Mouse (Mus musculus) left cerebral cortex, adult 18-20 months (tissue): ENCODE measurements at regions not wholly inside any gene's neighbourhood (a gene's known extent, or its start where the extent isn't known, plus 50 kb on each side); places are given as distances from the start of the nearest gene placed in this dataset.

Experiments used
- DNase-seq, 2 experiments: peaks; one replicate each; pipeline ENCODE4 v3.0.0; 2021 to 2022; ENCODE audit warnings: low spot score in 2 of 2, mixed read lengths in 1 of 2

DNA sequence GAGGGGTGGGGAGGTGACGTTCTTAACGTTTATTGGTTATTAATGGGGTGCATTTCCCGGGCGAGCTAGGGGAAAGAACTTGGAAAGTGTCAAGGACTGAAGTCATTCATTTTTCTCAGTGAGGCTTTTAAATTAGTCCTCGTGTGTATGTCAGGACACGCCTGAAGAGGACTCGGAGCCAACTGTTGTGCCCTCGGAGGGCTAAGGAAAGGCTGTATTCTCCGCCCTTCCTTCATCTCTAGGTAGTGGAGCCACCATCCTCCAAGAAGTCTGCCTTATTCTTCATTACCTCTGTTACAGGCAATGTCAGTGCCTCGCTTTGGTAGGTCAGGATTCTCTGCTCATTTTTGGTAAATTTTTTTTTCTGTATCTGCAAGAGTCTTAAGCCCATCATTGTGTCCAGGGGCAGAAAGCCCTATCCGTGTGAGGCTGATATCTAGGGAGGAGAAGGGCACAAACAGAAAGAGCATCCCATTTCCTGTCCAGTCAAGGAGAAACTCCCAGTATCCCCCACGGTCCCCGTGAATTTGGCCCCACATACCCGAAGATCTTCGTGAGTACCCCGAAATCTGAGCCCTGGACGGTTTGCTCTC, 84.2 kb upstream of the Calm2 start:
- peak; percentile 12 to 17 for DNase-seq

DNA sequence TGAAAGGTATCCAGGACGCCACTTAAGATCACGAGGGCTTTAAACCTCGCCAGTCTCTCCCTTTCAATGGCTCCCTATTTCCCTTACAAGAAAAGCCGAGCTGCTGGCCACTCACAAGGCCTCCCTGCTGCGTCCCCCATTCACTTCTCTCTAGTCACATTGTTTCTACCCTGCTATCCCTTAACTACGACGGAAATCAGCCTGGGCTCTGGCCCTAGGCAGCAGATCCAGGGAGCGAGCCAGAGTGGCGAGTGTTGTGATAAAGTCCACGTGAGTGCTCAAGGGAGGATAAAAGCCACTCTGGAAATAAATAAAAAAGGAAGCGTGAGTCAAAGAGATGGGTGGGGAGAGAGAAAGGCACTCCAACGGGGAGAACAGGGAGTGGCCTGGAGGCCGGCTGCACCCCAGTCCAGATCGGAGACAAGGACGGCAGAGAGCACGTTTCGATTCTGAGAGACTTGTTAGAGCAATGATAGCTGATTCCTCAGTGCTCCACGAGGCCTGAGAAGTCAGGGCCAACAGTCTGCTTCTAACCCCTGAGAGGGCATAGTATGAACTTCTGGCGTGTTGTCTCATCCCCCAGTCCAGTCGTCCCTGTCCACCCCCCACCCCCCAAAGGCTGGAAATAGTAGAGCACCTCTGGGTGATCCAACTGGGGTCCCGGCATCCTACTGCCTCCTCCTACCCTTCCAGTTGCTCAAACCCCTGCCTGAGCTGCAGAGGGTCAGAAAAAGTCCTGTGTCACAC, 84.8 kb upstream of the Calm2 start:
- DNase-seq, result peak; percentile 12 to 35

DNA sequence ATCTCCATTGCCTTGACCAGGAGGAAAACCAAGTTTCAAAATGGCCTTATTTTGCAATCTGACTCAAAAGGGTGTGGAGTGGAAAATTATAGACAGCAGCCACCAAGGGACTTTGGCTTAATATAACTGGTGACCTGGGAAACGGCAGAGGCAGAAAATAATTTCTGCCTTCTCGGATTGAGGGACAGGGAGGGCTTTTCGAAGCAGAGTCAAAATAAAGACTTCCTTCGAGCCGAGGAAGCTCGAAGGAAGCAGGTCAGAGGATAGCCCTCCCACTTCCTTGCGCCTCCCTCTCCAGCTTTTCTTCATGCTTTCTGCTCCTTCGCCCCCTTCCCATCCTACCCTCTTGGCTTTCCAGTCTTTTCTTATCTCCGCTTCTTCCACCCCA, 85.4 kb upstream of the Calm2 start:
- DNase-seq, result peak in 1 of 2 experiments; percentile 22

DNA sequence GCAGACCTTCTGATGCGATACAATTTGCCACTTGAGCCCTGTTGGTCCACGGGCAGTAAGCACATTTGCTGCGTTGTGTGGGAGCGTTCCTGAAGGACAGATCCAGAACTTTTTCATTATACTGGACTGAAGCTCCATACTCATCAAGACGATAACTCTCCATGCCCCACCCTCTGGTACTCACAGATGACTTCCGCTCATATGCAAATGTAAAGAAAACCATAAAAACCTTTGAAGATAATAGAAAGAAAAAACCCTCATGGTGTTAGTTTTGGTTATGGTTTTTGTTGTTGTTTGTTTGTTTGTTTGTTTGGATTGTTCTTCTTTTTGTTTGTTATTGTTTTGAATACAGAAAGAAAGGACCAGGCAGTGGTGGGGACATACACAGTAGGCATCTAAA, 86.0 kb upstream of the Calm2 start:
- no peak for DNase-seq

DNA sequence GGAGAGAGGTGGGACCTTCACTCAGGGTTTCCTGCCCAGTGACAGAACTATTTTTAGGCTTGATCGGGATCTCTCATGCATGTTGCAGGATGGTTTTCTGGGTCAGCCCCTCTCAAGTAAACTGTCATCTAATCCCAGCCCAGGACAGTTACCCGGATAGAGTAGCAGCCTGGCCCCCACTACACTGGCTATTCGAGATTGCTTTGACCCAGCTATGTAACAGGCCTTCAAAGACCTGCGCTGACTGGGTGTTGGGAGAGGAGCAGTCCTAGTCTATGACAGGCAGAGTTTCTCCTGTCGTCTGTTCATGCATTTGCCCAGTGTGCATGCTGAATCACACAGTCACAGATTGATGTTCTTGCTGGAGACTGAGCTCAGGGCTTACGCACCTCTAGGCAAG, 86.2 kb upstream of the Epcam start:
- no peak for DNase-seq

DNA sequence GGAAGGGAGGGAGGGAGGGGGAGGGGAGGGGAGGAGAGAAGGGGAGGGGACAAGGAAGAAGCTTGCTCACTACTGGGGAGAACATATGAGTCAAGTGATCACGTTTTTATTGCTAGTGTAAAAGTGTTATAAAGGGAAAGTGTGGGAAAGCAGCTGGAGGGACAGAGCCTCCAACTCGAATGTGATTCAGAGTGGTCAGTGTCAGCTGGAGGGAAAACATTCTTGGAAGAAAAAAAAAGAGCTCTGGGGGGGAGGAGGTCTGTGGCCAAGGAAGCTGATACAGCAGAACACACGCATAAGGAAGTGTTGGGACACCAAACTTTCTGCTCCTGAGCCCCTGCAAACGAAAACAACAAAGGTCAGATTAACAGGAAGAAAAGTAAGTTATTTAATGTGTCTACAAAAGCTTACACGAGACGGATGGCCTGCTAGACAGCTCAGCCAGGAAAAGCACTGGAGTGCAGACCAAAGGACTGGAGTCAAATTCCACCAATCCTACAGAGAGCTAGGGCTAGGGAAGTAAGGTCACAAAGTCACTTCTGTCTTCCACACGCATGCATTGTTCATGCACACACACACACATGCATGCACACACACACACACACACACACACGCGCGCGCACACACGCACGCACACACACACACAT, 85.1 kb upstream of the Epcam start:
- DNase-seq, result no peak

DNA sequence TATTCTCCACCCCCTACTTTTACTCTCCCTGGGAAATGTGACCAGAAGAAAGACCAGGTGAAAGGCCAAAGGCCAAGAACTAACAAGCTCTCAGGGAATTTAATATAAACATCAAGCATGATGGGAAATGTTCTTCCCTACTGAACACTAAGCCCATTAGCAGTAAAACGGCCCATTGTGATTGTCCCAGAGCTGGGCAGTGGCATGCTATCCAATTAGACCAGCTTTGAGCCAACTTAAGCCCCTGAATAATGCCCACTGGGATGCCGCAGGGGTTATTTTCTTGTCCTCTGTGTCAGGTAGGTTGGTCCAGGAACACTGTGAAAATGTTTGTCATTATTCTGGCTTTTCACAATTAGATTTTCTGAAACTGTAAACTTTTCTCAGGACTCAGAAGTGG, 81.2 kb upstream of the Epcam start:
- no peak for DNase-seq

DNA sequence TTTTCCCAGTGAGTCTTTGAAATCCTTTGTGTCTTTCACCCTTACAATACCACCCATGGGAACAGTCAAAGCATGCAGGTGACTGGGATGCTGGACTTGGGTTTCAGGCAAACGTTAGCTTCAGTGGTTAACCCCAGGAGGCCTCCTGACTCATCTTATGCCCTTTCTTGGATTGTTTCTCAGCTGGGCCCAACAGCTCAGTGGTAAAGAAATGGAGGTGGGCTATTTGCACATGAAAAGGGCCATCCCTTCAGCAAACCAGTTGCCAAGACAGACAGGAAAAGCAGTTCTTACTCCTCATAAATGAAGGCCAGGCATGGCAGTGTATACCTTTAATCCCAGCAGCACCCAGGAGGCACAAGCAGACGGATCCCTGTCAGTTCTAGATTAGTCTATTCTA, 77.4 kb upstream of the Epcam start:
- DNase-seq, result no peak

DNA sequence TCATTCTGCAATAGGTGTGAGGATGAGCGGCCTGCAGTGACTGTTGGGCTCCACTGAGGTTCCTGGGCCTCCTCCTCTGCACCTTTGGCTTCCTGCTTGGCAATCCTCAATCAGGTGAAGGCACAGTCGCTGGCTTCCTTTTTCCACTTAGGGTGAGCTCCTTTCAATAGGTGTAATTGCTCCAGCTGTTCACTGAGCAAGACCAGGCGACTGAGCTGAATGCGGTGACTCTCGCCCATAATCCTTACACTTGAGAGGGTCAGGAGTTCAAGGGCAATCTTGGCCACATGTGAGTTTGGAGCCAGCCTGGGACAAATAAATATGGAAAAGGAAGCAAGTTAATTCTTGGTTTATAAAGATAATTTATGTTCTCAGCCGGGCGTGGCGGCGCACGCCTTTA, 76.1 kb upstream of the Epcam start:
- DNase-seq, result no peak

DNA sequence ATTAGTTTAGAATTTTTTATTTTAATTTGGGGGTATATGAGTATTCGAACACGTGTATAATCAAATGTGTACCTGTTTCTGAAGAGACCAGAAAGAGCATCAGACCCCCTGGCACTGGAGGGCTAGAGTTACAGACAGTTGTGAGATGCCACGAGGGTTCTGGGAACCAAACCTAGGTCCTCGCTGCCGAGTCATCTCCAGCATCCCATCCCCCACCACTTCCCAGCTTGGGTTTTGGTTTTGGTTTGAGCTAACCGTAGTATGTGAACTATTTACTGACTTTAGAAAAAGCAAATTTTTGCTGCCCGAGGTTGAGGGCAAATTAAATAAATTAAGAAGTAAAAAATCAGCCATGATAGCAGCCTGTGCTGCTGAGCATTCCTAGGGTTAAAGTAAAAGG, 74.9 kb upstream of the Epcam start:
- DNase-seq, result no peak

DNA sequence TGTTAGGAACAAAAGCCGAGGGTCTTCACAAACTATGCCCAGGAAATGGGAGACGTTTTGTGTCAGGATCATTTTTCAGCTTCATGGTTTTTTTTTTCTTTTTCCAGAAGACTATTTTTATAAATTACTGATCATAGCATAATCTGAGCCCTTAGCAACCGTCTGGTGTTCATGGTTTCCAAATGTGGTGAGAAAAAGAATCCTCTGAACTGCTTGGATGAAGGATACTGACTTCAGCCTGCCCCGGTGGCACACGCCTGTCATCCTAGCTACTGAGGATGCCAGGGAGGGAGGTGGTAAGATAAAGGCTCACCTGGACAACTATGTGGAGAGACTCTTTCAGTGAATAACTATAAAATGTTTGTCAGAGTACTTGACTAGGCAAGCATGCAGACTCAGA, 72.4 kb upstream of the Epcam start:
- no peak for DNase-seq

DNA sequence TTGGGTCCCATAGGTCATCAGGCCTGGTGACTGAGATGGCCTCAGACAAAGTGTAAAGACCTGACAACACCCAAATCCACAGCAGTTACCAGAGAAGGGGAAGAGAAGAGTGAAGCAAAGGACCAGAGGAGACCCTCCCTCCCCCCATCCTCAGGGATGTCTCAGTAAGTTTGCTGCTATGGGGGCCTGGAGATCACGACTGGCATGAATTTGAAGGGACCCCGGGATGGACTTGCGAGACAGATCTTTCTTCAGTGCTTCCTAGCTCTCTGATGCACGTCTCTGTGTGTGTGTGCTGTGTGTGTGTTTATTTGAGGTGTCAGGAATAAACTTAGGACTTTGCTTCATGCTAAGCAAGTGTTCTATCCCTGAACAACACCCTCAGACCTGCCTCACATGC, 70.1 kb upstream of the Epcam start:
- DNase-seq, result no peak

DNA sequence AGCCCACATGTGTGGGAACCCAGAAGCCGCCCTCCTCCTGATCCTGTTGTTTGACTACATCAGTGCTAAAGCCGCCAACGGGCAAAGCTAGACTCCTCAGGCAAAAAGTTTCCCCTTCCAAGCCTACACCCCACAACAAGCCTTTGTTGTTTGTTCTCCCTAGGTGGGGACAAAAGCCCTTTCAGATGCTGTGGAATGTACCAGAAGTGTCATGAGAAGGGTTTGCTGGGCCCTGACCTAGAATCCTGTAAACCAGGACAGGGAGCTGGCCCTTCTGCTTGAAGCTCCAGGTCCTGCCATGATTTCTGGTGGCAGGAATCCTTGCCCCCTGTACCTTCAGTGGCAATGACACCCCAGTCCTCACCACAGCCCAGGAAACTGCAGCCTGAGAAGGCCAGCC, 69.5 kb upstream of the Epcam start:
- no peak for DNase-seq

DNA sequence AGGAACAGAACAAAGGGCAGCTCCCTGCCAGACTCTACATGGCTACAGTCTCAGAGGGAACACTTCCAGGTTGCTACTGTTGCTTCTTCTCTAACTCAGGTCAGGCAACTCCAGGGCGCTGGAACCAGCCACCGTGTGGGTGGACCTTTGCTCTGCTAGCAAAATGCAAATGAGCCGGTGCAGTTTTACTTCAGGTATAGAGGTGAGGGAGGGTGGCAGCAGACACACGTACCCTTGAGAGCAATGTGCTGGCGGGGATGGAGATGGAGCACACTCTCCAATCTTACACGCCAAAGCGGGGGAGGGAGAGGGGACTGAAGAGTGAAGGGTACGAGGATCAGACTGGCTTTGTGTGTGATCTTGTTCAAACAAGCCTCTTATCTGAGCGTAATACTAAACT, 68.8 kb upstream of the Epcam start:
- no peak for DNase-seq

DNA sequence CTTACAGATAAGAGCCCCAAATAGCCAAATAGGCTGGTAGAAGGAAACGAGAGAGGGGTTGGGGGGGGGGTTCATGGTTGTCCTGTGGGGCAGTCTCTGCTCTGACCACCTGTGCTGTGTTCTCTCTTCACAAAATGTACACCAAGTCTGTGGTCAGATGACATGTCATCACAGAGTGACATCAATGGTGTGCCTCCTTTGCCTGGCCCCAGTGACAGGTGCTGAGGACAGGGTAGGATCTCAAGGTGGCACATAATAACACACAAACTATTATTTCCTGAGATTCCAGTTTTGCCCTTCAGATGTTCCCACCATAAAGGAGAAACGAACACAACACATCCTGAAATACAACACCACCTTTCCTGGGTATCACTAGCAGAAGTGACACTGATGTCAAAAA, 68.3 kb upstream of the Epcam start:
- no peak for DNase-seq

DNA sequence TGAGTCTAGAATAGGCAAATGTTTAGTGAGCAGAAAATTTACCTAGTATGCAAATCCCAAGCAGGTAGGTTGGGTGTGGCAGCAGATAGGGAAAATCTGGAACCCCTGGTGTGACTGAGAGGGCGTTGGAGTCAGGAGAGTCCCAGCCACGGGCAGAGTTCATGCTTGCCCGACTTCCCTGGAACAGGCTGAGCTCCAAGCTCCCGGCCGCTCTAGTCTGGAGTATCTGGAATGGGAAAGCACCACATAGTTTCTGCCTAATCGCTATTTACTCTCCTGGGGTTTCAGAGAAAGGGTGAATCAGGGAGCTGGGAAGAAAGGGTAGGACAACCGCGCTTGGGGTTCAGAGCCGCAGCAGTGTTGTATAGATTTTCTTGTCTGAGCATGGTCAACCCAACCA, 65.8 kb upstream of the Epcam start:
- no peak for DNase-seq

DNA sequence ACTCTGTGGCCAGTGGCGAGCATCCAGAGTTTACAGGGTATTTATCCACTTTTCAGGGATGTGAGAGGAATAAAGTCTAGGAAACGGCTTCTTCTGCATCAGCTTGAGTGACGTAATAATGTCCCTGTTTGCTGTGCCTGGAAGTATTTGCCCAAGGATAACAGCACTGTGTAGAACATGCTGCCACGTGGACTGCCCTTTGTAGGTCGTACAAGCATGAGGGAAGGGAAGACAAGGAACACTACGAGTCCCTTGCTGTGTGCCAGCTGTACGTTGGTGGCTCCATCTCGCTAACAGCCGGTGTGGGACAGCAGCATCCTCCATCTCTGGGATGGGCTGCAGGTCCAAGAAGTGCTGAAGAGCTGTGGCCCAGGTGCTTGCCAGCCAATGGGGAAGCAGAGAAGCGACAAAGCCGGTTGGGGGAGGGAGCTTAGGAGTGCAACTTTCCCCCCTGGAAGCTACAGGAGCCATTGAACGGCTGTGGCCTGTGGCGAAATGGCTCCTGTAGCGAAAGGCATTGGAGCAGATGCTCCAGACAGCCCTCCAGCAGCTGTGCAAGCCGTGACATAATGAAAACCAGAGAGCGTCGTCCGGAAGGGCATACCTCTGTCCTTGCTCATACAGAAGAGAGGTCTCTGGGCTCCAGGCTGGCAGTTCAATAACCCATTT, 65.0 kb upstream of the Epcam start:
- no peak for DNase-seq

DNA sequence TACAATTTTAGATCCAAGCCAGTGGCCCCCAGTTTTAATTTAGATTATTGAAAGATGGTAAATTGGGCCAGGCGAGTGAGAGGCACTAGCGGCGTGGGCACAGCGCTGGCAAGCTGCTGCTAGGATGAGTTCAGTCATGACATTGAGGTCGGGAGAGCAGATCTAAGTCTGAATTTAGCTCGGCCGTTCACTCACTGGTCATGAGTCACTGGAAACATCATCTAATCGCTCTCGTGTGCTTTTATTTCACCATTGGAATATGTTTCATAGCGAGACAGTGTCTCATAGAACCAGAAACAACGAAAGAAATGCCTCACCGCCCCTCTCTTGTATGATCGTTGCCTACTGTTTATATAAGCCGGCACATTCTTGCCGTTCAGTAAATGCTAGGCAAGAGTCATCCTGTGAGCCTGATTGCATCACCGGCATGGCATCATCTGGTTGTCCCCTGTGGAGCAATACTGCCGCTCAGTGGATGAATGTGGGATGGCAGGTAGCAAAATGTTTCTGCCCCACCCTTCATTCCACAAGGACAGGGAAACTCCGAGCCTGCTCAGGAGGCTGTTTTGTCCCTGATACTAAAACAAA, 64.3 kb upstream of the Epcam start:
- peak; percentile 91 to 98 for DNase-seq

DNA sequence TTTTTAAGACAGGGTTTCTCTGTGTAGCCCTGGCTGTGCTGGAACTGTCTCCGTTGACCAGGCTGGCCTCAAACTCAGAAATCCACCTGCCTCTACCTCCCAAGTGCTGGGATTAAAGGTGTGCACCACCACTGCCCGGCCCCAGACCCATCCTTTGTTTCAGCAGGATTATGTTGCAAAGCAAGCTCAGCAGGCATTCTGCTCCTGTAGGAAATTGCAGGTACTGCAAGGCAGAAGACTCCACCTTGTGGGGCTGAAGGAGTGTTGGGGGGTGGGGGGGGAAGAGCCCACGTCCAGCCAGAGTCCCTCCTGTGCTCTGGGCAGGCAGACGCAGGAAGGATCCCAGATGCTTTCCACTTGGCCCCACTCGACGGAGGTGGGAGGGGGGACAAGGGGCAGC, 52.2 kb upstream of the Epcam start:
- no peak for DNase-seq

DNA sequence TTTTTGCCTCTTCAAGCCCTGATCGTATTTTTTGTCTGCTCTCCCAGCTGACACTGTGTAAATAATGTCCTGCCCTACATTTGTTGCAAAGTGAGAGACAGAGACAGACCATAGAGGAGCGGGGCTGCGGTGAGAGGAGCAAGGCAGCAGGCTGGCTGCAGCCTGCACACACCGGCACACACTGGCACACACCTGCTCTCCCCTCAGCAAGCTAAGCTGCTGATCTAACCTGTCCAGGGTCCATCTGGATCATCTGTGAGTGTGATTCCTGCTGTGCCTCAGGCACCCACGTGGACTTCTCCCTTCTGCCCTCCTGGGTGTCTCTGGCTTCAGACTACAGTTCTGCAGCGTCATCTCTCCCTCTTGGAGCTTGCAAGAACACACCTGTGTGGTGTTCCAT, 50.4 kb upstream of the Epcam start:
- no peak for DNase-seq
